Mouse (Mus musculus) CH12.LX (cell line): ENCODE data around the gene Scgb1a1.

Experiments used
- BHLHE40 ChIP-seq: IDR thresholded peaks from 2 replicates; pipeline ENCODE4 v1.6.1; 2011; ENCODE audit warnings: mild to moderate bottlenecking, low read depth, low read length, improper control_type of control experiment
- CHD2 ChIP-seq: IDR thresholded peaks from 2 replicates; pipeline ENCODE4 v1.6.1; 2011; ENCODE audit warnings: low read length, improper control_type of control experiment
- CTCF ChIP-seq, 2 experiments: IDR thresholded peaks in 1 of 2; conservative IDR thresholded peaks in 1 of 2; 2 replicates each; pipeline ENCODE4 v1.5.1; 2011 to 2012; ENCODE audit warnings: low read depth in 2 of 2, low read length in 2 of 2, improper control_type of control experiment in 1 of 2, inconsistent platforms in 1 of 2, mild to moderate bottlenecking in 1 of 2, moderate library complexity in 1 of 2
- EP300 ChIP-seq: IDR thresholded peaks from 2 replicates; pipeline ENCODE4 v1.6.1; 2011; ENCODE audit warnings: low read length, improper control_type of control experiment
- ETS1 ChIP-seq: conservative IDR thresholded peaks from 2 replicates; pipeline ENCODE4 v1.6.1; 2012; ENCODE audit warnings: low read depth, mild to moderate bottlenecking, inconsistent platforms, low read length, improper control_type of control experiment, moderate library complexity
- KAT2A ChIP-seq: IDR thresholded peaks from 2 replicates; pipeline ENCODE4 v1.6.1; 2012; ENCODE audit warnings: low read length, improper control_type of control experiment, inconsistent platforms; ENCODE audit not compliant: insufficient replicate concordance
- MAX ChIP-seq: IDR thresholded peaks from 2 replicates; pipeline ENCODE4 v1.6.1; 2011; ENCODE audit warnings: low read length, improper control_type of control experiment
- POLR2A ChIP-seq: IDR thresholded peaks from 2 replicates; pipeline ENCODE4 v1.6.1; 2011; ENCODE audit warnings: low read depth, mild to moderate bottlenecking, improper control_type of control experiment, low read length
- USF1 ChIP-seq: IDR thresholded peaks from 2 replicates; pipeline ENCODE4 v1.6.1; 2014; ENCODE audit warnings: low read depth, mild to moderate bottlenecking, inconsistent platforms, low read length, improper control_type of control experiment
- USF2 ChIP-seq: conservative IDR thresholded peaks from 2 replicates; pipeline ENCODE4 v1.6.1; 2011; ENCODE audit warnings: low read depth, low read length, improper control_type of control experiment
- ZC3H11A ChIP-seq: IDR thresholded peaks from 2 replicates; pipeline ENCODE4 v1.6.1; 2012; ENCODE audit warnings: low read depth, mild to moderate bottlenecking, inconsistent platforms, low read length, improper control_type of control experiment
- ZMIZ1 ChIP-seq: IDR thresholded peaks from 2 replicates; pipeline ENCODE4 v1.6.1; 2012; ENCODE audit warnings: low read depth, mild to moderate bottlenecking, inconsistent platforms, low read length, improper control_type of control experiment

DNA sequence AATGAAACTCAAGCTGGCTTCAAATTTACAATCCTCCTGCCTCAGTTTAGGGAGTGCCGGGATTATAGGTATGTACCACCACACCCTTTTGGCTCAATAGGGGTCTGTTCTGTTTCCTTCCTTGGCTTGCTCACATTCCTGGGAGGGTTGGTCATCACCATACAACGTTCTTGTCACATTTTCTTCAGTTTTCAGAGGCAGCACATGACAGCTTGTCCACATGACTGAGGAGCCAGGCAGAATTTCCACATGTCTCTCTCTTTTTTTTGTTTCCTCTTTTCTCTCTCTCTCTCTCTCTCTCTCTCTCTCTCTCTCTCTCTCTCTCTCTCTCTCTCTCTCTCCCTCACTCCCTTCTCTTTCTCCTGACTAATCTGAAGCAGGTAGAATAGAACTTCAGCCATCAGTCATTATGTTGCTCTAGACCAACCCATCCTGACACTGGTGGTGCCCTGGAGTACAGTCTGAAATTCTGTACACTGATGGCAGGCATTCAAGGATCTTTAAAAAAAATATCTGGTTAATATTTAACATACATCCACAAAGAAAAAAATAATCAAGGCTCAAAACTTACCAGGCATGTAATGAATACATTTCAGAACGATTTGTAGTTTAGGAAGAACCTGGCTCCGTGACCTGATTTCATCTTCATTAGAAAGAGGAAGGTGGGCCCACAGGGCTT is 10.6 kb downstream of the Scgb1a1 start:
- TF ChIP-seq CTCF (conservative IDR thresholded peaks at IDR 0.05 in 1 of 2, IDR thresholded peaks at IDR 0.05 in 1 of 2; ENCODE audit: low read depth in 2 of 2, low read length in 2 of 2) = no peak
- no peak for TF ChIP-seq EP300
- no peak for TF ChIP-seq BHLHE40
- no peak for TF ChIP-seq CHD2
- TF ChIP-seq MAX = no peak
- no peak for TF ChIP-seq ZC3H11A
- TF ChIP-seq USF2 = no peak
- no peak for TF ChIP-seq POLR2A
- TF ChIP-seq KAT2A = no peak
- TF ChIP-seq ETS1 = no peak
- no peak for TF ChIP-seq USF1
- TF ChIP-seq ZMIZ1 = no peak
